Mouse (Mus musculus): ENCODE measurements around the gene Coa3. TPM values are rescaled to one million over a fixed set of nuclear protein-coding genes. Genes with fewer than 3 reads are reported as not detected.

Gene Coa3
- polyA plus RNA-seq, 1 experiment from 2014 or later = 189 TPM

- peaks cover 13% of the 10 kb centered on the region for H3K4me1 ChIP-seq (ENCODE audit: control insufficient read depth, insufficient read depth, low read length)
- peaks cover 23% of the 10 kb centered on the region for H3K27me3 ChIP-seq (ENCODE audit: control insufficient read depth, insufficient read depth, low read length)
- WGBS (ENCODE audit: insufficient replicate concordance) = 75% methylated on average over 2 of the region's 2 CpGs
- no peak overlapping the region for H3K9ac ChIP-seq (ENCODE audit: low read depth, low read length)
- H3K9me3 ChIP-seq (replicated peaks; ENCODE audit: control insufficient read depth, low read length) = no peaks in the 10 kb centered on the region
- H3K4me2 ChIP-seq = no peak overlapping the region
- no peak overlapping the region for H3K27ac ChIP-seq (ENCODE audit: low read depth, low read length)
- no peaks in the 10 kb centered on the region for H3K36me3 ChIP-seq (ENCODE audit: control insufficient read depth, insufficient read depth, low read length)
- ATAC-seq (replicated peaks; ENCODE audit: insufficient number of reproducible peaks, low FRiP score, low TSS enrichment) = no peak
- no peak overlapping the region for H3K4me3 ChIP-seq (ENCODE audit: low read depth, low read length)
These were observed 27.9 kb downstream of the Coa3 start for GRCm38 (mm10) chr11:101251031-101251430.

GRCm38 (mm10) chr11:101248258-101248994, 30.5 kb downstream of the Coa3 start:
- Histone ChIP-seq H3K9ac (ENCODE audit: low read depth, low read length) (no peak overlapping the region), H3K9me3 (replicated peaks; ENCODE audit: control insufficient read depth, low read length) (no peaks in the 10 kb centered on the region), H3K4me1 (ENCODE audit: control insufficient read depth, insufficient read depth, low read length) (0 out of 2 replicates have a peak, but pooled peaks cover 3% of the 10 kb centered on the region), H3K27ac (ENCODE audit: low read depth, low read length) (peak overlapping the region; percentile 81), H3K4me2 (peak overlapping the region; percentile 89), H3K27me3 (ENCODE audit: control insufficient read depth, insufficient read depth, low read length) (peaks cover 36% of the 10 kb centered on the region), H3K36me3 (ENCODE audit: control insufficient read depth, insufficient read depth, low read length) (no peaks in the 10 kb centered on the region), H3K4me3 (ENCODE audit: low read depth, low read length) (peak overlapping the region; percentile 62)
- ATAC-seq (replicated peaks; ENCODE audit: insufficient number of reproducible peaks, low FRiP score, low TSS enrichment) = no peak
- WGBS (ENCODE audit: insufficient replicate concordance) = 27% methylated on average over 14 of the region's 14 CpGs

- peak overlapping the region; percentile 62 for H3K4me3 ChIP-seq (ENCODE audit: low read depth, low read length)
- H3K9me3 ChIP-seq (replicated peaks; ENCODE audit: control insufficient read depth, low read length) = no peaks in the 10 kb centered on the region
- H3K4me2 ChIP-seq = peak overlapping the region; percentile 89
- 0 out of 2 replicates have a peak, but pooled peaks cover 3% of the 10 kb centered on the region for H3K4me1 ChIP-seq (ENCODE audit: control insufficient read depth, insufficient read depth, low read length)
- H3K9ac ChIP-seq (ENCODE audit: low read depth, low read length) = peak overlapping the region; percentile 80
- WGBS (ENCODE audit: insufficient replicate concordance) = 64% methylated on average over 6 of the region's 6 CpGs
- H3K36me3 ChIP-seq (ENCODE audit: control insufficient read depth, insufficient read depth, low read length) = no peaks in the 10 kb centered on the region
- peak overlapping the region; percentile 81 for H3K27ac ChIP-seq (ENCODE audit: low read depth, low read length)
- no peak for ATAC-seq (replicated peaks; ENCODE audit: insufficient number of reproducible peaks, low FRiP score, low TSS enrichment)
- H3K27me3 ChIP-seq (ENCODE audit: control insufficient read depth, insufficient read depth, low read length) = peaks cover 36% of the 10 kb centered on the region
These were observed 31.3 kb downstream of the Coa3 start for GRCm38 (mm10) chr11:101247521-101248030.

- H3K4me3 ChIP-seq (ENCODE audit: low read depth, low read length) = peak overlapping the region; percentile 62
- ATAC-seq (replicated peaks; ENCODE audit: insufficient number of reproducible peaks, low FRiP score, low TSS enrichment) = peak; percentile 57
- WGBS (ENCODE audit: insufficient replicate concordance) = 8% methylated on average over 7 of the region's 7 CpGs
- H3K36me3 ChIP-seq (ENCODE audit: control insufficient read depth, insufficient read depth, low read length) = no peaks in the 10 kb centered on the region
- peak overlapping the region; percentile 80 for H3K9ac ChIP-seq (ENCODE audit: low read depth, low read length)
- no peaks in the 10 kb centered on the region for H3K9me3 ChIP-seq (replicated peaks; ENCODE audit: control insufficient read depth, low read length)
- peaks cover 36% of the 10 kb centered on the region for H3K27me3 ChIP-seq (ENCODE audit: control insufficient read depth, insufficient read depth, low read length)
- H3K4me2 ChIP-seq = peak overlapping the region; percentile 89
- H3K4me1 ChIP-seq (ENCODE audit: control insufficient read depth, insufficient read depth, low read length) = 0 out of 2 replicates have a peak, but pooled peaks cover 3% of the 10 kb centered on the region
- H3K27ac ChIP-seq (ENCODE audit: low read depth, low read length) = peak overlapping the region; percentile 81
These were observed 32.3 kb downstream of the Coa3 start for GRCm38 (mm10) chr11:101246702-101247012.

- WGBS (ENCODE audit: insufficient replicate concordance) = 1% methylated on average over 57 of the region's 63 CpGs
- peak within 1 kb of the TSS; percentile 81 for H3K27ac ChIP-seq (ENCODE audit: low read depth, low read length)
These were observed 32.8 kb downstream of the Coa3 start, which contains the start of gene Ramp2 for GRCm38 (mm10) chr11:101245855-101246701. TSS of gene Ramp2 (plus strand) at chr11:101246028.

GRCm38 (mm10) chr11:101245071-101245470, 33.8 kb downstream of the Coa3 start:
- no peak for ATAC-seq (replicated peaks; ENCODE audit: insufficient number of reproducible peaks, low FRiP score, low TSS enrichment)
- peaks cover 36% of the 10 kb centered on the region for H3K27me3 ChIP-seq (ENCODE audit: control insufficient read depth, insufficient read depth, low read length)
- no peaks in the 10 kb centered on the region for H3K36me3 ChIP-seq (ENCODE audit: control insufficient read depth, insufficient read depth, low read length)
- 21% methylated on average over 4 of the region's 4 CpGs for WGBS (ENCODE audit: insufficient replicate concordance)
- no peak overlapping the region; the same call in 1 of the 2 replicates for H3K9ac ChIP-seq (ENCODE audit: low read depth, low read length)
- no peaks in the 10 kb centered on the region for H3K9me3 ChIP-seq (replicated peaks; ENCODE audit: control insufficient read depth, low read length)
- H3K4me2 ChIP-seq = peak overlapping the region; percentile 89
- peak overlapping the region; percentile 62; the same call in 1 of the 2 replicates for H3K4me3 ChIP-seq (ENCODE audit: low read depth, low read length)
- 0 out of 2 replicates have a peak, but pooled peaks cover 3% of the 10 kb centered on the region for H3K4me1 ChIP-seq (ENCODE audit: control insufficient read depth, insufficient read depth, low read length)
- H3K27ac ChIP-seq (ENCODE audit: low read depth, low read length) = peak overlapping the region; percentile 81

More at GRCm38 (mm10) chr11:101245855-101246701, 32.8 kb downstream of the Coa3 start, which contains the start of gene Ramp2:
- no peaks in the 10 kb centered on the region for H3K9me3 ChIP-seq (replicated peaks; ENCODE audit: control insufficient read depth, low read length)
- peak; percentile 77 for ATAC-seq (replicated peaks; ENCODE audit: insufficient number of reproducible peaks, low FRiP score, low TSS enrichment)
- H3K9ac ChIP-seq (ENCODE audit: low read depth, low read length) = peak within 1 kb of the TSS; percentile 80
- 0 out of 2 replicates have a peak, but pooled peaks cover 3% of the 10 kb centered on the region for H3K4me1 ChIP-seq (ENCODE audit: control insufficient read depth, insufficient read depth, low read length)
- peak within 1 kb of the TSS; percentile 62 for H3K4me3 ChIP-seq (ENCODE audit: low read depth, low read length)
- peak within 1 kb of the TSS; percentile 89 for H3K4me2 ChIP-seq
- peaks cover 36% of the 10 kb centered on the region for H3K27me3 ChIP-seq (ENCODE audit: control insufficient read depth, insufficient read depth, low read length)
- no peaks in the 10 kb centered on the region for H3K36me3 ChIP-seq (ENCODE audit: control insufficient read depth, insufficient read depth, low read length)

GRCm38 (mm10) chr11:101238071-101238647, 40.8 kb downstream of the Coa3 start:
- no peak for ATAC-seq (replicated peaks; ENCODE audit: insufficient number of reproducible peaks, low FRiP score, low TSS enrichment)
- Histone ChIP-seq H3K4me1 (ENCODE audit: control insufficient read depth, insufficient read depth, low read length) (no peaks in the 10 kb centered on the region), H3K4me2 (no peak overlapping the region), H3K9ac (ENCODE audit: low read depth, low read length) (no peak overlapping the region), H3K36me3 (ENCODE audit: control insufficient read depth, insufficient read depth, low read length) (no peaks in the 10 kb centered on the region), H3K9me3 (replicated peaks; ENCODE audit: control insufficient read depth, low read length) (no peaks in the 10 kb centered on the region), H3K4me3 (ENCODE audit: low read depth, low read length) (no peak overlapping the region), H3K27ac (ENCODE audit: low read depth, low read length) (peak overlapping the region; percentile 71), H3K27me3 (ENCODE audit: control insufficient read depth, insufficient read depth, low read length) (no peaks in the 10 kb centered on the region)
- WGBS (ENCODE audit: insufficient replicate concordance) = 37% methylated on average over 5 of the region's 5 CpGs

GRCm38 (mm10) chr11:101236782-101237181, 42.1 kb downstream of the Coa3 start:
- WGBS (ENCODE audit: insufficient replicate concordance) = 92% methylated on average over 5 of the region's 5 CpGs
- no peaks in the 10 kb centered on the region for H3K36me3 ChIP-seq (ENCODE audit: control insufficient read depth, insufficient read depth, low read length)
- H3K4me3 ChIP-seq (ENCODE audit: low read depth, low read length) = no peak overlapping the region
- no peak overlapping the region for H3K27ac ChIP-seq (ENCODE audit: low read depth, low read length)
- H3K4me1 ChIP-seq (ENCODE audit: control insufficient read depth, insufficient read depth, low read length) = peaks cover 3% of the 10 kb centered on the region; the same call in 1 of the 2 replicates
- no peak for ATAC-seq (replicated peaks; ENCODE audit: insufficient number of reproducible peaks, low FRiP score, low TSS enrichment)
- no peaks in the 10 kb centered on the region for H3K9me3 ChIP-seq (replicated peaks; ENCODE audit: control insufficient read depth, low read length)
- no peak overlapping the region for H3K4me2 ChIP-seq
- no peak overlapping the region for H3K9ac ChIP-seq (ENCODE audit: low read depth, low read length)
- H3K27me3 ChIP-seq (ENCODE audit: control insufficient read depth, insufficient read depth, low read length) = no peaks in the 10 kb centered on the region

All from heart, embryonic 11.5 days (tissue).